Mouse (Mus musculus): Measurements from ENCODE around the gene Fhit.
A peak's percentile ranks its signal among the peaks of the same experiment; 100 is the strongest.

The Fhit gene

DNA sequence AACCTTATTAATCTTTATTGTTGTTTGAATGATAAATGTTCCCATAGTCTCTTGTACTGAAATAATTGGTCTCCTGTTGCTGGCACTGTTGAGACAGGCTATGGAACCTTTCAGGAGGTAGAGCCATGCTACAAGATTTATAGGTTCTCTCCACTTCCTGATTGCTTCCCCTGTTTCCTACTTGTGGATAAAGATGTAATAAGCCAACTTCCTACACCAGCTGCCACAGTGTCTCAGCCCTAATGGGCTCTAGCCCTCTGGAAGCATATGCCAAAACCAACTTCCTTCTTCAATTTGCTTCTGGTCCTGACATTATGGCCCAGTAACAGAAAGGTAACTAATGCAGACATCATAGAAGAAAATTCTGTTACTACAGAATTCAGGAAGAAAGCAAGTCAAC is 652.6 kb downstream of the Fhit start:
- DNase-seq (ENCODE audit: low spot score): no peak

DNA sequence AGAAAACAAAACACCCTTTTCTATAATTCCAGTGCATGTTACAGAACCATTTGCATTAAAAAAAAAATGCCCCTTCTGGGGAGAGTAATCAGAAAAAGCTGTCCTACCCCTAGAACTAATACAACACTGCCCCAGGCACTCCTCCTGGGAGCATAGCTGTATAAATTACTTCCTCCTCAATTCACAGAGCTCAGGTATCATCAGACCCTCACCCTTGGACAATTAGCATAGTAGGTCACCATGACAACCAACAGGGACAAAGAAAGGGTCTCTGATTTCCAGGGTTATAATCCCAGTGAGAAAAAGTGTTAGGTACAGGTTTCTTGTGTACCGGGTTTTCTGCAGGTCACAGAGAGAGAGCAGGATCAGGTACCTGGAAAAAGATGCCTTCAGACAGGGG is 654.3 kb downstream of the Fhit start:
- DNase-seq (ENCODE audit: low spot score): no peak

DNA sequence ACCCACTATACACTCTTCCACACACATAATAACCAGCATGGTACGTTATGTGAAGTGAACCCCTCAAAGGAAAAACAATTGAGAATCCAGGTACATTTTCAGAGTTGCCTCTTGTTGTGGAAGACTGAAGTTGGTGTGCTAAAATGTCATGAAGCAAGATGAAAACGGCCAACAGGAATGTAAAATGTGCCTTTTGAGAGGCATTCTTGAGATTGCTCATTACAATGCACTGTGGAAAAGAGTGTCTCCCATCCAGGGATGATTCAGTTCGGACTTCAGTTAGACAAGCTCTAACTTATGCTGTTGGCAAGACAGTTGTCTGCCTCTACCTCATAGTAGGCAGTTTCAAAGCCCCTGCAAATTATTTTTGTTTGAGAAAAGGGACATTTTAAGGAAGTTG is 676.0 kb downstream of the Fhit start:
- no peak for DNase-seq (ENCODE audit: low spot score)

DNA sequence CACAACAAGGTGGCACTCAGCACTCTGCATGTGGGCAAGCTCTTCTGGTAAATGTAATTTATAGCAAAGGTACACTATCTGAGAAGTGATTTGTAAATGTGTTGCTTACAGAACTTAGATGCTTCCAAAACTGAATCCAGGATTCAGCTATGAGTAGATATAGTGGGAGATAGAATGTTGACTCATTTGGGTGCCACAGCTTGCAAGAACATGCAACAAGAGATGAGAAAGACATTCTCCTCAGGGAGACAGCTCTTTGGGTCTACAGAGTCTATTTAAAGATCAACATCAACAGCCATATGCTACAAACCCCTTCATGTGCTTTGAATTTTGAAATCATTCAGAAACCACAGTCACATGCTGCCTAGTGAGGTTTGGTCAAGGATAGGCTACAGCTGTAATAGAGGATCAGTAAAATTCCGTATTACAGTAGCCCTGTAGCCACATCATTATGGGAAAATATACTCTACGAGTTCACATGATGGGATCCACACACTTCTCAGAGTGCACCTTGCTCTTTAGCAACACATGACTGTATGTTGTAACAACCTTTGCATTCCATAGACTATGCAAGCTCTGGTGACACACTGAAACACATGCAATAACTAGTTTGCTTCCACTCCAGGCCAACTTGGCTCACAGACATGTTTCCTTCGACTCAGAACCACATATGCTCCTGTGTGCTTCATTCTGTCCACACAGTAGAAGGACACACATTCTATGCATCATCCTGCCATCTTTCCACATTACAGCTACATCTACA is 678.8 kb downstream of the Fhit start:
- DNase-seq (ENCODE audit: low spot score): no peak

DNA sequence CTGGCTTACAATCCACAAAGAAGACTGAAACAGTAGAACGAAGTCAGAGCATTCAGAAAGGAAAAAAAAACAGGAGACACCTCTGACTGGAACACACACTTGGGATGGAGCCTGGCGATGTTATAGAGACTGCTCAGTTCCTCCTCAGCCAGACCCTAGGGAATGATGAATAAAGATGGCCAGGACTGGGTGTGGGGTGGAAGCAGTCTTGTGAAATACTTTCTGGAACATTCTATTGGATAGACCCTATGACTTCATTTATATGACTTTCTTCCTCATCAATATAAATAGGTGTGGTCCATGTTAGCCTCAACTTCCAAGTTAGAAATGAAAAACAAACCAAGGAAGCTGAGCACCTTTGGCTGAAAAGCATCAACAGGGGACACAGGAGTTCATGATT is 680.5 kb downstream of the Fhit start:
- no peak for DNase-seq (ENCODE audit: low spot score)

DNA sequence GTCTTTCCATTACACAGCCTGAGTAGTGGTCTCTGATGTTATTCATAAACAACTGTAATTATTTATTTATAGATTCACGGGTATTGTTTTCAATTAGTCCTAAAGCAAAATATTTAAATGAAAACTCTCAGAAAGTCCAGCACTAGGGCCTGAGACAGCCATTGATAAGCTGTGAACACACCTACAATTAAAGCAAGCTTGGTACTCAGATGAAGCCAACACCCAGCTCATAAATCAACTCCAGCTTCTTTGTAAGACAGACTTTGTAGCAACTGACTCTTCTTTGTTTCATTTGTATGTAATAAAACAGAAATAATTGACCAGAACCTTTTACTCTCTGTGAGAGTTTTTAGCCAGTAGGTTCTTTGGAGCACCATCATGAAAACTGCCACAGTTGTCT is 681.2 kb downstream of the Fhit start:
- no peak for DNase-seq (ENCODE audit: low spot score)

DNA sequence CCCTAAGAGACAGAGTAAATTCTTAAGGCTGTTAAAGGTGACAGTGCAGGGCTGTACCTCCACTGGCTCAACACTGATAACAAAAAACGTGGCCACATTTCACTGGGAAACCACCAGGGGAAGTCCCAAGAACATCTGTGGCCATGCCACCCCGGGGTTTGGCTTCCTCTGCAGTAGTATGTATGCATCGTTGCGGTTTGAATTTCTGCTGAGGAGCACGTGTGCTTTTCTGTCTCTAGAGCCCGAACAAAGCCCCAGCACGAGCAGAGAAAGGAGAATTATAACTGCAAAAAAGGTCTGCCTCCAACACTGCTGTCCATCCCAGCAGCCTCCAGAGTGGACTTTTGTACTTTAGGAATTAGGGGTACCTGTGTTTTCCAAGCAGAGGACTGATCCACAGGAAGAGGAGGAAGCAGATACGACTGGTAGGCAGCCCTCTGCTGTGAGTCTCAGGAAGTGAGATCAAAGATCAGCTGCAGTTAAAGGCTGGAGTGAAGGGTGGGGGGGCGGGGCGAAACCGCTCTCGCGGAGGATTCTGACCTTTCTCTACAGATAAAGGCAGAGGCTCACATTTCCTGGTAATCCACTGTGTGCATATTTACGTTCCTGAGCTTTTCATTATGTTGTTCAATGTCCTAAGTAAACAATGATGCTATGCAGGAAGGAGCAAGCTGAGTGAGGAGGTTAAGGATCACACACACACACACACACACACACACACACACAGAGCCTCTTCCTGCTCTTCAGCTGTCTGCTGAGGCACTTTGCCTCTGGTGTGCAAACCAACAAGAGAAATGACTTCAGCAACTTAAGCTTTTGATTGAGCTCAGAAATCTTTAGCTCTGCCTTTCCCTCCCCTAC is 708.6 kb downstream of the Fhit start:
- peak; percentile 63 for DNase-seq (ENCODE audit: low spot score)

DNA sequence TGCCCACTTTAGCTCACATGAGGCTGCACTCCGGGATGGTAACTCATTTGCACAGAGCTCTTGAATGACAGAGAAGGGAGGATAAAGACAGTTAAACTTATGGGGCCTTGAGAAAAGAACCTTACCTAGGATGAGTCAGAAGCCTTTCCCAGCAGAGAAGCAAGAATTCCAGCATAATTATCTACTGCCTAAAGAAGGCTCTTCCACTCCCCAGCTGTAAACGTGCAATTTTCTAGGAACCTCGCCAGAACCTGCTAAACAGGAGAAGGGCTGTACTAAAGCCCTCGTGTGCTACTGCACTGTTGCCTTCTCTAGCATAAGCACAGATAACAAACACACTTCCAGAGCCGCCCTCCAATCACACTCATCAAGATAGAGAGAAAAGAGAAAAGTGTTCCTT is 709.6 kb downstream of the Fhit start:
- DNase-seq (ENCODE audit: low spot score): no peak

DNA sequence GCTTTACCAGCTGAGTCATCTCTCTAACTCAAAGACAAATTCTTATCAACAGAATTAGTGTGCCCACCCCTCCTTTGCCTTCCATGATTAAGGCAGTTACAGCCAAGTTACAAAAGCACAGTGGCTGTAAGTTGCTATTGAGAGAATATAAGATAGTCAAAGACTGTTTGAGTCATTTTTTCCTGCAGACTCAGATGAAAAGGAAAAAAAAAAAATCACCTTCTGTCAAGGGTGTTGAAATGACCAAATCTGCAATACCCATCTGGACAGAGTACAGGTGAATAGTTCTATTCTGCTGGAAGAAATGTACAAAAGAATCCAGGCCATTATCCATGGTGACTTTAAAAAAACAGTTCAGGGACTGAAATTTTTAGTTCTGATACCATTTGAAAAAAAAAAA is 716.5 kb downstream of the Fhit start:
- DNase-seq (ENCODE audit: low spot score): no peak

DNA sequence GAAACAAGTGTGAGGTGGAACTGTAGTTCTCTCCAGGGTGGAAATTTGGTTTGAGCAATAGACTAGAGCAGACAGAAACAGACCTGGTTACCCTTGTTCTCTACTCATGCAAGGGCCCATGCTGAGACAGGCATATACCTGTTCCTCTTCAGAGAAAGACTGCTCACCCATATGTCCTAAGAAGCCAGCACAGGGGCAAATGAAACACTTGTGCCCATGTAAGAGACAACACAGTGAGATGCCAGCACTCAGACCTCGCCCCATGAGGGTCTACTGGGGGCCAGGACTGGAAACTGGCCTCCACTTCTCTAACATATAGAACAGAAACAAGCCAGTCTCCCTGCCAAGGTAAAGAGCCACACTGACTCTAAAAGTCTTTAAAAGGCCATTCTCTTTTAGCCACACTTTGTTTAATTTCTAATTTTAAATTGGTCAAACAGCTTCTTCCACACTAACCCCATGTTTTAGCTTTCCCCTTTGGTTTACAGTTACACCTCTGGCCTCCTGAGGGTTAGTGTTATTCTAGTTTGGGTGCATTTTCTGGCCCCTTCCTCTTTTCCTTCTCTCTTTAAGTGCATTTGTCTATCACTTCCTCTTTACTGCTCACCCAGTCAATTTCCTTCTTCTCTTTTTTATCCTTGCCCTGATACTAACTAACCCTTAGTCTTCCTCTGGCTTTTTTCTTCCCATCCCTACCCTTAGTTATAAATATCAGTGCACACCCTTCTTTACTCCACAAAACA is 722.7 kb downstream of the Fhit start:
- no peak for DNase-seq (ENCODE audit: low spot score)

DNA sequence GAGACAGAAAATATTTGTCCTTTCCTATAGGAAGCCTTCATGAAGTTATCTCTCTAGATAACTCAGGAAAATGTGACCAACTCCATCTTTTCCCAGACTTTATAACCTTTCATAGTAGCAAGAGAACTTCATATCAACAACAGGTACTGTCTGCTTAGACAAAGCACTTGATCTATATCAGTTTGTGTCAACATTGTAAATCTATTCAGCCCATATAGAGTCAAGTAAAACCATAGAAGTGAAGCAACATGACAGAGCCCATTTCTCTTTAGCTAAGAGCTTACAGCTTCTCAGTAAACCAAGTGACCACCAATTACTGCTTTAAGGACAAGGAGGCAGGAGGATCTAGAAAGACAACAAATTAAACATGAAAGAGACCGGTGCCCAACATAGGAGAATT is 725.6 kb downstream of the Fhit start:
- DNase-seq (ENCODE audit: low spot score): no peak

DNA sequence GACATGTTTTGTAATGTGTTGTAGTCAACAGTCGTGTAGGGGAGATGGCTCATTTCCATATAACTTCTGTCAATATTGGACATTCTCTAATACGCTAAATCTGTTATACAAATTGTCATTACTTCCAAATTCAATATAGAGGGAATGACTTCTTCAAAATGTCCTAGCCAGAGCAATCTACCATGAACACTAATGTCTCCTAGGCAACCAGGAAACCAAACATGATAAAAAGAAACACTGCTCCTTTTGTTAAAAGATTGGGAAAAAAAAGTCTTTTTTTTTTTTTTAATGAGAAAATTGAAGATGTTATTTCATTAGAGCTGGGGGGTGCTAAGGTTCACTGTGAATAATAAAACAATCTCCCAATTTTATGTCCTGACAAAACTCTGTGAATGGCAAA is 729.3 kb downstream of the Fhit start:
- DNase-seq (ENCODE audit: low spot score): no peak

DNA sequence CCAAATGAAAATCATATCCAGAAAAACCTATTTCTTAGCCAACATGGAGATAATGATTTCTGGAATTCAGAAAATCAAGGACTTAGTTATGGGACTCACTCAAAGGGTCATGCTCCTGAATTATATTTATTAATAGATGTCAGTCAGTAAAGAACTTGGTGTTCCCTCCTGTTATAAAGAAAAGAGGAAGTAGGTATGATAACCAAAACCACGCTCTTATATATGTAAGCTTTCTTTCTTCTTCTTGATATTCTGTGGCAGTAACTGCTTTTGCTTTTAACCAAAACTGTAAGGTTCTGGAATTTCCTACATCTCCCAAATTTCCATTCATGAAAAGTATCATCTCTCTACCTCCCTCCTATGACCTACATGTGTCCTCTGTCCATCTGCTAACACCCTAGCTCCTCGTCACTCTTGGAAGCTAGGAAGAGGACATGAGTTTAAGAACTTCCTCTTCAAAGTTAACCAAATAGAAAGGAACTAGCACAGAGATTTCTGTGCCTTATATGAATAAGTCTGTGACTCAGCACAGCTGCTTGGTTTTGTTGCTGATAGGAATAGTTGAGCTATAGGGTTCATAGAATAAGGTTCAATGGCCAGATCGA is 731.3 kb downstream of the Fhit start:
- DNase-seq (ENCODE audit: low spot score): no peak

DNA sequence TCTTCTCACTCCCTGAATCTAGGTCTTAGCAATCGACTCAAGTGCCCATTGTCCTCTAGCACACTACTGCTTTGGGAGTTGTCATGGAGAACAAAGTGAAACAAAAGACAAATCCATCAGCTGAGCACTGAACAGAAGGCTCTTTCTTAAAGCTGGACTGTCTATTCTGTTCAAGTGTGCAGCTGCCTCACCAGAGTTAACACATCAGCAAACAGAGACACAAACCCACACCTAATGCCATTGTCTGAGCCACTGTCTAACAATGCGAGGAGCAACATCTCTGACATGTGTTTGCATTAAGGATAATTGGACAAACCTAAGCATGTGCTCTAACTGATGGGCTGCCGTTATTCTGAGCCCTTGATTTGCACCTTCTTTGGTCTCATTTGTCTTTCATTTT is 738.3 kb downstream of the Fhit start:
- DNase-seq (ENCODE audit: low spot score): no peak

DNA sequence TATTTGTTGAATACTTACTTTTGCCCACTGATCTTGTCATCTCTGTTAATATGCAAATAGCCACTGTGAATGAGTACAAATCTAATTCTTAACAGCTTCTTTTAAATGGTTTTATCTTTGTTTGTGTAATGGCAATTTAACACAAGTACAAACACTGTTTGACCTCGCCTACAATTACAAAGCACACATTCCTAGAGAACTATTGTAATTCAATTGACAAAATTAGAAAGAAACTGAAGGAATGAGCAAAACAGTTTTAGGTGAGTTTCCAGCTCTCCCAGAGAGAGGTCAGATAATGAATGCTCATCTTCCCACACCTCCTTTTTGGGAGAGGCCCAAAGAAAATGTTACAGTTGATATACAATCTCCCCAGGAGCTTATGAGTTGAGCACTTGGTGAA is 739.6 kb downstream of the Fhit start:
- no peak for DNase-seq (ENCODE audit: low spot score)

DNA sequence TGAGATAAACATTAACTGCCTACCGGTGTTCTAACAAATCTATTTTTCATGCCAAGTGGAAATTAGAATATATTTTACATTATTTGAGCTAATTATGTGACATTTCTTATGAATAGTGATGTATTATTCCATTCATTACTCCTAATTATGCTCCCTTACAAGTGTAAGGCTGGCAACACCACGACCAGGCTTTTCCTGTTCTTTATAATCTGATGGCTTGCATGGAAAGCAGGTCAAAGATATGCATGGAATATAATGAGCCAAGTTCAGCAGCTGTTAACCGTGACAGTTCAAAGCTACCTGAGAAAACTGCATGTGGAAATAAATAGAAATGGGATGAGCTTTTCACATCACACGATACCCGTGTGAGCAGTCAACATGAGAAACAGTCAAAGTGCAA is 746.8 kb downstream of the Fhit start:
- DNase-seq (ENCODE audit: low spot score): no peak

DNA sequence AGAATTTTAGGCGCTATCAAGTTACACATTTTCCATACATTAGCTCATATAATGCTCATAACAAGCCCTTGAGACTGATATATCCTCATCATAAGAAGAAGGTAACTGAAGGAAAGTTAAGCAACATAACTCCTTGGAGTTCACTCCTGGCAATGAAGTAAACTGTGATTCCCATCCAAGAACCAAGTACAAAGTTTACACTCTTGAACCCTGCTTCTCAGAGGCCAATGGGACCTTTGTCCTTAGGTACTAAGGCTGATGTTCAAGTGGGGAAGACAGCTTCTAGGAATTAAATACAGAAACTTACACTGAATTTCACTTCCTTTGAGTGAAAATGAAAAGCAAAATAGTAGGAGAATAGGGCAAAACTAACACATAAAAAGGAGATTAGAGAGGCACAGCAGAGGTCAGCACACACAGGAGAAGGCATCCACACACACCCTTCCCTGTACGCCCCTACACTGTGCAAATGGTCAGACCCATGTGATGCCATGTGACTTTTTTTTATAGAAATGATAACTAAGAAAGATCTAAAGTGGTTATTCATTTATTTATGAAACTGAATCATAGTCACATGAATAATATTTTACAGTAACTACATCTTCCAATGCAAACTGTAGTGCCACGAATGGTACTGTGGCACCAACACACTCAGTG is 752.4 kb downstream of the Fhit start:
- no peak for DNase-seq (ENCODE audit: low spot score)

DNA sequence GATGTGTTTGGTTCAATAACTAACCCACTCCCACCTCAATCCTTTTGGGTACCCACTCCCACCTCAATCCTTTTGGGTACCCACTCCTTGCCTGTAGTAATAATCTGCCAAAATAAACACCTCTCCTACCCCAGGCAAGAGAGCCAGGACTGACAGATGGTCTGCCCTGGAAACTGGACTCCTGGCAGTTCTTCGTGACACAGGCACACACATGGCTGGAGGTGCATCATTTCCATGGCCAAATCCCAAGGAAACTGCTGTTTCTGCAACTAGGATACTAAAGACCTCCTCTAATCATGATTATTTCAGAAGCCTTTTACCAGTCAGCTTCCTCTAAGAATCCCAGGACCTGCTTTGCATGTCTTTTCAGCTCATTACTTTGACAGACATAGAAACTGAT is 756.5 kb downstream of the Fhit start:
- DNase-seq (ENCODE audit: low spot score): no peak

DNA sequence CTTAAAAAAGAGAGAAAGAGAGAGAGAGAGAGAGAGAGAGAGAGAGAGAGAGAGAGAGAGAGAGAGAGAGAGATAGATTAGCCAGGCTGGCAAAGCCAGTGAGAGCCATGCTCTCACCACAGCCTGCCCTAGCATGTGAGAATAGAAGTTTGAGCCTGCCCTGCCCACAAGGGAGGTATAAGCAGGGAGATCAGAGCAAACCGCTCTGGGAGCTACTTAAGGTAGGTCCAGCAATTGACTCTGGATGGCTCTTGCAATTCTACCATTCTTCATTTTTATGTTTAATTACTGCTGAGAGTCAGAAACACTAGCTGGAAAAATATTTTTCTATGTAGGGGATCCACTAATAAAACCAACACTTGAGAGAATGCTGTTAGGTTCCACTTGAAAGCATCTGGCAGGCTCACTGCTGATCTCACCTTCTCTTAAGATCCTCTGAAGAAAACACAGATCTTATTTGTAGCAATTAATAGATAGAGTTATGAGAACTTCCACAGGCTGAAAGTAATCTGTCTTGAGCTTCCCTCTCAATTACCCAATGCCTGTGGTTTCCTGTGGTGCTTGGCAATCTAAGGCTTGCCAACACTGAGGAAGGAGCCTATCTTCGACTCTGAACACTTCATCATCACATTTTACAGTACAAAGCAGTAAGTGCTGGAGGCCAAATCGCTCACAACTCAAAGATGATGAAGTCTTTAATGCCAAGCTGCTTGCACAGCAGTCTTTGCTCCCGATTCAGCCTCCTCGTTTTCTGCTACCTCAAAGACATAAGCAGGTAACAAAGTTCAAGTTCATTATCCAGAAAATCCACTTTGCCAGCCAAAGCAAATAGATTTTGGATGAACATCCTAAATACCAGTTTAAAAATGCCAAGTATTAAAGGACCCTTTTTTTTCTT is 793.8 kb downstream of the Fhit start:
- no peak for DNase-seq (ENCODE audit: low spot score)

DNA sequence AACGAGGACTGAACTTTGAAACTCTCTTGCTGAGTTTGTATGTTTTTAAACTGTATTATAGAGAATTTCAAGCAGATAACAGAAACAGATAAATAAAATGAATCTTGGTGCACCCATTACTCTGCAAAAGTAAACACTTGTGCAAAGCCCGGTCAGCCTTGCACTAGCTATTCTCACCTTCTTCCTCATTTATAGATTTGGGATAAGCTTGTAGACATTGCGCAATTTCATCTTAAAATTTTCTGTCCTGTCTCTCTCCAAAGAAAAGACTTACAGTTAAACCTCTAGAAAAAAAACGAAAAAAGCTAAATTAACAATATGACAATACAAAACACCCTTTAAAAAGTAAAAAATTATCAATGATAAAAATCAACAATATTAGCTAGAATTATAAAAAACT is 795.0 kb downstream of the Fhit start:
- DNase-seq (ENCODE audit: low spot score): no peak

DNA sequence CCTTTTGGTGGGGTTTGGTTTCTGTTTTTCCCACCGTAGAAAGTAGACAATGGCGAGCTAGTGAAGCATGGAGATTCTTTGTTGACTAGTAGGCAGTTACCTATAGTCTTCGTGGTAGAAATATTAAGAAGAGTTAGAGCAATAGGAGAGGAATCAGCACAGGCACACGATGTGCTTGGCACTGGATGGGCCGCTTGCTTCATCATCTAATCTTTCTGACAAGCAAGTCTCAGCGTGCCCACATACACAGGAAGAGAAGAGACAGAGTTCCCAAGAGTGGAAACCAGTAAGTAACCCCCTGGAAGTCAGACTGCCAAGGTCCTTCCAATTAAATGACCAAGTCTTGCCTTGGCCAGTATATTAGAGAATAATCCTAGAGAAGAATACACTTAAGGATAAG is 797.6 kb downstream of the Fhit start:
- DNase-seq (ENCODE audit: low spot score): no peak
